Mouse (Mus musculus) forebrain, embryonic 15.5 days (tissue): ENCODE results near the gene Ruvbl1. TPM values are rescaled to one million over a fixed set of nuclear protein-coding genes. Genes with fewer than 3 reads are reported as not detected.
A peak's percentile ranks its signal among the peaks of the same experiment; 100 is the strongest.

Experiments used
- ATAC-seq: fragments of 200-750 bp; cut with Nextera tagmentation; replicated peaks from 2 replicates; pipeline ENCODE4 v1.8.0; 2017; ENCODE audit warnings: mild to moderate bottlenecking, moderate TSS enrichment, moderate library complexity
- H3K27ac ChIP-seq: fragments of 300-500 bp; sonication (generic); replicated peaks from 2 replicates; pipeline ENCODE4 v1.5.1; 2015; ENCODE audit warnings: mild to moderate bottlenecking, inconsistent platforms
- H3K27me3 ChIP-seq: fragments of 300-500 bp; sonication (generic); 2 replicates; pipeline ENCODE4 v1.6.1; 2015; ENCODE audit warnings: inconsistent platforms
- H3K36me3 ChIP-seq: fragments of 300-500 bp; sonication (generic); 2 replicates; pipeline ENCODE4 v1.6.1; 2015; ENCODE audit warnings: mild to moderate bottlenecking, inconsistent platforms
- H3K4me1 ChIP-seq: fragments of 300-500 bp; sonication (generic); 2 replicates; pipeline ENCODE4 v1.6.1; 2015; ENCODE audit warnings: inconsistent platforms
- H3K4me2 ChIP-seq: fragments of 300-500 bp; sonication (generic); replicated peaks from 2 replicates; pipeline ENCODE4 v1.6.1; 2015; ENCODE audit warnings: mild to moderate bottlenecking, inconsistent platforms
- H3K4me3 ChIP-seq: fragments of 300-500 bp; sonication (generic); 2 replicates; pipeline ENCODE4 v1.5.1; 2015; ENCODE audit warnings: mild to moderate bottlenecking, inconsistent platforms
- H3K9ac ChIP-seq: fragments of 300-500 bp; sonication (generic); replicated peaks from 2 replicates; pipeline ENCODE4 v1.6.1; 2015; ENCODE audit warnings: mild to moderate bottlenecking, inconsistent platforms
- H3K9me3 ChIP-seq: fragments of 300-500 bp; sonication (generic); 2 replicates; pipeline ENCODE4 v1.6.1; 2016; ENCODE audit warnings: inconsistent platforms
- WGBS: fragments of 180-500 bp; shearing (Covaris S2); methylation state at CpG from one replicate; pipeline ENCODE4 v1.1.7; 2015; ENCODE audit warnings: mixed read lengths; 5-methylcytosine and 5-hydroxymethylcytosine counted together
- polyA plus RNA-seq: library from polyadenylated mRNA; unstranded; fragments of >200 nt; fragmentation: Nextera tagmentation; extraction: Ambion mirVana; gene quantifications from 2 replicates; pipeline ENCODE4 v1.2.1, GENCODE M21; 2015

The Ruvbl1 gene
- polyA plus RNA-seq, 1 experiment from 2014 or later = 130 TPM

DNA sequence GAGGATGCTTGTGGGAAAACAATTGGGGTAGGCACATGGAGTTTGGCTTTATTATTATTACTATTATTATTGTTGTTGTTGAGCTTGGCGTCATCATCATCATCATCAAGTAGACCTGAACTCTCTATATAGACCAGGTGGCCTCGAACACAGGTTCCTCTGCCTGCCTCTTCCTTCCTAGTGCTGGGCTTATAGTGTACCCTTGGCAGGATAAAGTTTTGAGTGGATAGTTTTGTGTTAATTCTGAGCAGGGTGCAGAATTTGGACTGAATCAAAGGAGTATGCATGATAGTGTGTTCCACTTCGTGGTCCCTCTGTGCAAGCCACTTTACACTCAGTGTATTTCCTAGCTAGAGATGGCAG, 35.2 kb downstream of the Ruvbl1 start:
- Histone ChIP-seq H3K4me3 (peak overlapping the region; percentile 58), H3K4me1 (peaks cover 7% of the 10 kb centered on the region; the same call in 1 of the 2 replicates), H3K9ac (peak overlapping the region; percentile 63; the same call in 1 of the 2 replicates), H3K9me3 (no peaks in the 10 kb centered on the region), H3K36me3 (peaks cover 41% of the 10 kb centered on the region), H3K4me2 (peak overlapping the region; percentile 89), H3K27ac (no peak overlapping the region), H3K27me3 (no peaks in the 10 kb centered on the region)
- peak; percentile 47 for ATAC-seq
- WGBS = 5% methylated on average over 3 of the region's 3 CpGs

DNA sequence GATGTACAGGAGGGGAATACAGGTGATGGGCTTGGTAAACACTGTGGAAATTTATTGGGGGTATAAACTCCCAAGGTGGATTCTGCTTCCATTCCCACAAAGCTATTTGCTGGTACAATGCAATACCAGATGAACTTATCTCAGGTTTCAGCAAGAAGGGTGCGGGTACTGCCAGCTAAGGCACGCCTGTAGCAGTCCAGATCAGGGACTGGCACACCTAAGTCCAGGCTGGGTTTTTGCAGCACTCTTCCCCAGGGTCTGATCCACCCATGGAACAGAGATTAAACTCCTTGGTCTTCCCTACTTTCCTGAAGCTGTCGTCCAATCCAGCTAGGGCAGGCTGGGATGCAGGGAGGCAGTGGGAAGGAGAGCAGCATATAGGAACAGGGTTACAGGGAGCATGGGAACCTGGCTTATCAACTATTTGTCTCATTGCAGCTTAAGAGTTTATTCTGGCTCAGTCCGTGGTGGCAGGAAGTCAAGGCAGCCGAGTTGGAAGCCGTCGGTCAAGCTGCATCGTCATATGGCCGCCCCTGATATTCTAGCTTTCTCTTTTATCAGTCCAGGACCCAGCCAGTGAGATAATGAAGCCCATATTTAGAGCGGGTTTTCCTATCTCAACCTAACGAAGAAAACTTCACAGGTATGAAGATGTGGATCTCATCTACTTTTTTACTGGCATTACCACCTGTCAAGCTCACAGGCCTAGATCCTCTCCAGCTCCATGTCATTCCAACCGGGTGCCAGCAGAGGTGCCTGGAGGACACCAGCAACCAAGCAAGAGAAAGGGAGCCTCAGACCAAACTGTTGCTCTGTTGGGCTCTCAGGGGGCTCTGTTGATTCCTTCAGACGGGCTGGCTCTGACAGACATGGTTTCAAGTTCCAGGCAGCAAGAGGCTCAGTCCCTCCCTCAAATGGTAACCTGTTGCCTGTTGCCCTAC, 37.1 kb downstream of the Ruvbl1 start:
- H3K4me1 ChIP-seq = peaks cover 7% of the 10 kb centered on the region; the same call in 1 of the 2 replicates
- H3K9ac ChIP-seq = no peak overlapping the region
- H3K9me3 ChIP-seq = no peaks in the 10 kb centered on the region
- 83% methylated on average over 13 of the region's 13 CpGs for WGBS
- no peak overlapping the region for H3K27ac ChIP-seq
- H3K4me2 ChIP-seq = no peak overlapping the region
- peaks cover 56% of the 10 kb centered on the region for H3K36me3 ChIP-seq
- no peaks in the 10 kb centered on the region for H3K27me3 ChIP-seq
- no peak overlapping the region for H3K4me3 ChIP-seq
- ATAC-seq = no peak

DNA sequence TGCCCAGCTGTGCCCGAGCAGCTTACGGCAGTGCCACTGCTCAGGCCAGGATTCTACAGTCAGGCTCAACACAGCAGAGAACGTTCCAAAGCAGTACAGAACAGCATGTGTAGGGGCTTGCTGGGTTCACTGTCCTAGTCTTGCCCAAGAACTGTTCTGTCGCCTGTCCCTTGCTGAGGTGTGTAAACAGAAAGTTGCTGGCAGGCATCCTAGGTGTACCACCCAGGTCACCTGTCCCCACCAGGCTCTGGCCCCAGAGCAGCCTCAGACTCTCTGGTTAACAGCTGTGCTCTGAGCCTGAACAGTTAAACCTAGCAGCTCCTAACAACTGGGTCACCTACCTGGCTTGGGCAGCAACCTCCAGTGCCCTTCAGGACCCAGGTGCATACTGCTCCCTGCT, 37.8 kb downstream of the Ruvbl1 start:
- Histone ChIP-seq H3K9ac (no peak overlapping the region), H3K36me3 (peaks cover 60% of the 10 kb centered on the region), H3K27ac (no peak overlapping the region), H3K27me3 (no peaks in the 10 kb centered on the region), H3K9me3 (no peaks in the 10 kb centered on the region), H3K4me1 (peaks cover 7% of the 10 kb centered on the region; the same call in 1 of the 2 replicates), H3K4me2 (no peak overlapping the region), H3K4me3 (no peak overlapping the region)
- 97% methylated on average over 4 of the region's 4 CpGs for WGBS
- no peak for ATAC-seq

DNA sequence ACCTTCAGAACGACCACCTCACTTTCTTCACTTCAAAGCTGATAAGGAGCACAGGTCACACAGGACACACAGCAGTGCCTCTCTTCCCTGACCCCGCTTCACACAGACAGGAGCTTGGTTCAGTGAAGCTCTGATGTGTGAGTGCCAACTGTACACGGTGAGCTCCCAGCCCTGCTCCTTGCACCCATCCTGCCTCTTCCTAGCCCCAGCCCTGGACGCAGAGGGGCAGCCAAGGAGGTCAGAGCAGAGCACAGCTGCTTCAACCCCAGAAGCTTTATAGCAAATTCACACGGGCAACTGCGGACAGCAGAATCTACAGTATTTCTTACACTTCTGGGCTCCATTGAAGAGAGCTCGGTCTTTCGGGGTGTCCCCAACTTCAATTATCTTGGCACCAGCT, 48.8 kb downstream of the Ruvbl1 start:
- H3K9me3 ChIP-seq = no peaks in the 10 kb centered on the region
- 93% methylated on average over 8 of the region's 8 CpGs for WGBS
- no peaks in the 10 kb centered on the region for H3K27me3 ChIP-seq
- no peak overlapping the region for H3K27ac ChIP-seq
- peaks cover 69% of the 10 kb centered on the region for H3K36me3 ChIP-seq
- H3K4me3 ChIP-seq = no peak overlapping the region
- H3K4me1 ChIP-seq = peaks cover 17% of the 10 kb centered on the region
- H3K4me2 ChIP-seq = no peak overlapping the region
- no peak overlapping the region for H3K9ac ChIP-seq
- no peak for ATAC-seq

DNA sequence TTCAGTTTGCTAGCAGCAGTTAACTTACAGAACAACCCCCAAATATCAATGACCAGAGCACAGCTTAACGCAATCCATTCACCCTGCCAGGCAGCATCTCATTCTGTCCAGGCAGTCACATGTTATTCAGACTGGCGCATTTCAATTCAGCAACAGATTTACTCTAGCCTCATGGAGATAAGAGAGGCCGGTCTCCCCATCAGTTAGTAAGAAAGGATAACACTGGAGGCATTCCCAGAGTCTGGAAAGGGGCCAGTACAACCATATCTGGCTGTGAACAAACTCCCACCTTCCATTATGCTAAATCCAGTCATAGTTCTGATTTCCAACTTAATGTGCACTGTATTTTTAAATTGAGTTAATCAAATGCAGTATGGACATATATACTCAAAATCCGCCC, 49.3 kb downstream of the Ruvbl1 start:
- Histone ChIP-seq H3K4me3 (no peak overlapping the region), H3K27me3 (no peaks in the 10 kb centered on the region), H3K4me1 (peaks cover 21% of the 10 kb centered on the region), H3K27ac (no peak overlapping the region), H3K9me3 (no peaks in the 10 kb centered on the region), H3K36me3 (peaks cover 65% of the 10 kb centered on the region), H3K4me2 (no peak overlapping the region), H3K9ac (no peak overlapping the region)
- no peak for ATAC-seq
- WGBS = 86% methylated on average over 4 of the region's 4 CpGs

DNA sequence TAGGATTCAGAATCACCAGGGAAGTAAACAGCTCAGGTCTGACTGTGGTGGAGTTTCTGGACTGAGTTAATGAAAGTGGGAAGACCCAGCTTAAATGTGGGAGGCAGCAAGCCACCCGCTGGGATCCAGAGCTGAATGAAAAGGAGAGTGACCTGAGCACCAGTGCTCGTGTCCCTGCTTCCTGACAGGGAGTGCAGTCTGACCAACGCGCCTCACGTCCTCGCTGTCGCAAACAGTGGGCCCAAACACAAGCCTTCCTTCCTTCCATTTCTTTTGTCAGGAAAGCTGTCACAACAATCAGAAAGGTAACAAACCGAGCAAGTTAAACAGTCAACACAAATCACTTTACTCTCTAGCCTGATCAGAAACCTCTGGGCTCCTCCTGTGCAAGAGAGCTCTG, 50.8 kb downstream of the Ruvbl1 start:
- Histone ChIP-seq H3K4me1 (peaks cover 26% of the 10 kb centered on the region), H3K4me2 (no peak overlapping the region), H3K9me3 (no peaks in the 10 kb centered on the region), H3K4me3 (no peak overlapping the region), H3K27me3 (no peaks in the 10 kb centered on the region), H3K9ac (no peak overlapping the region), H3K36me3 (peaks cover 51% of the 10 kb centered on the region), H3K27ac (no peak overlapping the region)
- WGBS = 80% methylated on average over 8 of the region's 8 CpGs
- no peak for ATAC-seq

DNA sequence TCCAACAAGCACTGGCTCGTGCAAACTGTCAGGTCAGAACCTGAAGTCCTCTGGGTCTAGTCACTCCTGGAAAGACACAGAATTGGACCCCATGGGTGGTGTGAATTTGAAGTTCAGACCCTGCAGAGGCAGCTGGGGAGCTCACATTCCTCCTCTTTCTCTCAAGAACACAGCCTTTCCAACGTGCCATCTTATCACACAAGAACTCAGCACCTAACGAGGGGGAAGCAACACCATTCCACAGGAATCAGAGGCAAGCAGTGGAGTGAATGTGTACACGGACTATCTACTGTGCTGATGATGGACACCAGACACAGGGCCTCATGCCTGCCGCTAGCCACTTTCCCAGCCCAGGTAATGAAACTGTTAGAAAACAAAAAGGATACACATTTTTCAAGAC, 51.5 kb downstream of the Ruvbl1 start:
- H3K27ac ChIP-seq = no peak overlapping the region
- no peak for ATAC-seq
- WGBS = 72% methylated on average over 5 of the region's 5 CpGs
- peaks cover 44% of the 10 kb centered on the region for H3K36me3 ChIP-seq
- no peak overlapping the region for H3K9ac ChIP-seq
- 0 out of 2 replicates have a peak overlapping the region, but pooled peaks have one; percentile 81 for H3K4me3 ChIP-seq
- peaks cover 26% of the 10 kb centered on the region for H3K4me1 ChIP-seq
- H3K9me3 ChIP-seq = no peaks in the 10 kb centered on the region
- no peaks in the 10 kb centered on the region for H3K27me3 ChIP-seq
- 0 out of 2 replicates have a peak overlapping the region, but pooled peaks have one; percentile 81 for H3K4me2 ChIP-seq

DNA sequence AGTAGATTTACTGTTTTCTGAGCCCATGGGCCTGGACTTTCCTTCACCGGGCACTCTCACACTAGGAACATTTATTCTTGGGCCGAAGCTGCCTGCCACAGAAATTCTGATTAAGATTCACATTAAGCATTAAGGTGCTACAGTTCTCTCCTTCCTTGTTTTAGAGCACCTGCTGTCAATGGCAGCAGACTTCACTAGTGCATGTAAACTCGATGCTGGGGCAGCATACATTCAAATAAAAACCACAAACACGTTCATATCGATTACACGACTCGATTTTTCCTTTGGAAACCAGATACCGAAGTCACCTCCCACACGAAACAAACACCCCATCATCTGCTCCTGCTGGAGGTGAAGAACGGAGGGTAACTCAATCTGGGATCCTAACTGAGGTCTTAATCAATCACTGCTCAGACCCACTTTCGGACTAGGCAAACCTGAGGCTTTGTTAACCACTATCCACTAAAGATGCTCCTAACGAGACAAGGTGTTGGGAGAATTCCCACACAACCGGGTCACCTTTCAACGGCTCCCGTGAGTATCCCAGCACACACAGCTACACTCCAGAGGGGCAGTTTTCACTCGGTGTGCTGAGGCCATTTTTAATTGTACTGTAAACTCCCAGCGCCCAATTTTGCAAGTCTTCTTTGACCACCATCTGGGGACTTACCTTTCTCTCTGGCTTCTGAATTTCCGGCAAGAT, 52.6 kb downstream of the Ruvbl1 start:
- peak overlapping the region; percentile 88 for H3K9ac ChIP-seq
- ATAC-seq = no peak
- H3K4me1 ChIP-seq = peaks cover 26% of the 10 kb centered on the region
- peak overlapping the region; percentile 81 for H3K27ac ChIP-seq
- peak overlapping the region; percentile 81 for H3K4me2 ChIP-seq
- H3K27me3 ChIP-seq = no peaks in the 10 kb centered on the region
- 15% methylated on average over 18 of the region's 18 CpGs for WGBS
- H3K9me3 ChIP-seq = no peaks in the 10 kb centered on the region
- peaks cover 32% of the 10 kb centered on the region for H3K36me3 ChIP-seq
- peak overlapping the region; percentile 81 for H3K4me3 ChIP-seq

DNA sequence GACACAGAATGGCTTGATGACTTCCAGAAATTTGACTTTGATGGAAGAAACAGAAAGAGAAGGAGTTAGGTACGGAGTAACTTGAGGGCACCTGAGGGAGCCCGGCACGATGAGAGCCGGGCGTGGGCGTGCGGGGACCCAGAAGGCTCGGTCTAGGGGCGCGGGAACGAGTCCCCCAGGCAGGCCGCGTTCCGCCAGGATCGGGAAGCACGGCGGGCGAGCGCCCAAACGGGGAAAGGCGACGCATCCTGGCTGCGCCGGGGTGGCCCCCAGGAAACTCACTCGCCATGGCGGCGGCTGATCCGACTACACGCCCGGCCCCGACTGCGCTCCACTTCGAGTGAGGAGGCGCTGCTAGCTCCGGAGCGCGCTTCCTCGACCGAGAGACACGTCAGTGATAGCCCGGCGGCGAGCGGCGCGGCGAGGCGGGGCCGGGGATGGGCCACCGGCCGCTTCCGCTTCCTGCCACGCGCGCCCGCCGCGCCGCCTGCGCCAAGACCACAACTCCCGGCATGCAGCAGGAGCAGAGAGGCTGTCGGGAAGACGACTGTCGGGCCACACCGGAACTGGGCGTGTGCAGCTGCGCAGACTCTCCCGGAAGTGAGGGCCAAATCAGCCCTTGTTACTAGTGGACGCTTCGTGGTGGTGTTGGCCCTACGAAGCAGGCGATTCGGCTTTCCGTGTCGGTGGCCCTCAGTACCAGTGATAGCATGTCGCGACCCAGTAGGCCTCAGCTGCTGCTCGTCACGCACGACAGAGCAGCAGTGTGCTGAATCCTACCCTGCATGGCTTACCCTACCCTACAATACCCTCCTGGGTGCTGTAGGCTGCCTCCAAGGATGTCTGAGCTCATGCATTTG, 53.4 kb downstream of the Ruvbl1 start, which contains the start of gene Sec61a1:
Gene Sec61a1, minus strand, starts transcription at position 502 of the 860 bp plus-strand sequence.
- Histone ChIP-seq H3K27ac (peak within 1 kb of the TSS; percentile 86), H3K36me3 (peaks cover 26% of the 10 kb centered on the region), H3K4me3 (peak within 1 kb of the TSS; percentile 81), H3K4me1 (peaks cover 26% of the 10 kb centered on the region), H3K27me3 (no peaks in the 10 kb centered on the region), H3K9ac (peak within 1 kb of the TSS; percentile 88), H3K9me3 (no peaks in the 10 kb centered on the region), H3K4me2 (peak within 1 kb of the TSS; percentile 81)
- ATAC-seq = peak; percentile 98
- under 1% methylated on average over 80 of the region's 80 CpGs for WGBS

DNA sequence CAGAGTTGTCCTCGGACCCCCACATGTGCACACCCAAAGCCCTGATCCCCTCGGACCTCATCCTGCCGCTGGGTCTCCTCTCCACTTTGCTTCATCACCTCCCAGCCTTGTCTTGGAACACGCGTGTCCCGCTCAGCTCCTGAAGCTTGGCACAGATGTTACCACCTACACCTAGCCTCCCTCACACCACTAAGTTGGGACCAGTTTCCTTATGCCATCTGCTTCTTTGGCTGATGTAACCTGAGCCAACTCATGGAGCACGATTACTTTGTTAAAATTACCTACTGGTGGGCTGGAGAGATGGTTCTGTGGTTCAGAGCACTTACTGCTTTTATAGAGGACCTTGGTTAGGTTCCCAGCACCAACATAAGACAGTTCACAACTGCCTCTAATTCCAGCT, 56.6 kb downstream of the Ruvbl1 start:
- Histone ChIP-seq H3K4me2 (no peak overlapping the region), H3K9ac (no peak overlapping the region), H3K36me3 (0 out of 2 replicates have a peak, but pooled peaks cover under 1% of the 10 kb centered on the region), H3K4me3 (no peak overlapping the region), H3K27me3 (no peaks in the 10 kb centered on the region), H3K4me1 (peaks cover 22% of the 10 kb centered on the region), H3K27ac (no peak overlapping the region), H3K9me3 (no peaks in the 10 kb centered on the region)
- ATAC-seq = no peak
- 86% methylated on average over 7 of the region's 7 CpGs for WGBS

DNA sequence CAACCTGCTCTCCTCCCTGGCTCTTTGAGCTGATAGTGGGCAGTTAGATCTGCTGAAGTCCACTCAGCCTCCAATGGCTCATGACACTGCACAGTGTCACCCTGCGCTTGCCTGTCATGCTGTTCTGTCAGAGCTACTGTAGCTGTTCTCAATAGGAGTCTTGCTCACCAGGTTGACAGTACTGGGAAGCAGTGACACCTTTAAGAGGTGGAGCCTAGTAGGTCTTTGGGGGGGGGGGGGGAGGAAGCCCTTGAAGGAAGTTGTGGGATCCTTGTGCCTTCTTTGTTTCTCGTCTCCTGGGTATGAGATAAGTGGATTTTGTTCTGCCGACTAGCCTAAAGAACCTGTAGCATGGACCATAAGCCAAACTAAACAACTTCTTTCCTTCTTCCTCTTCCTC, 57.4 kb downstream of the Ruvbl1 start:
- Histone ChIP-seq H3K27me3 (no peaks in the 10 kb centered on the region), H3K4me3 (no peak overlapping the region), H3K9ac (no peak overlapping the region), H3K4me1 (peaks cover 14% of the 10 kb centered on the region), H3K27ac (no peak overlapping the region), H3K9me3 (no peaks in the 10 kb centered on the region), H3K36me3 (no peaks in the 10 kb centered on the region), H3K4me2 (no peak overlapping the region)
- ATAC-seq = no peak
- WGBS = 69% methylated on average over 3 of the region's 3 CpGs
